Comparison of ENCODE assay signal across 25 mouse cellular contexts in genomic region chr12:52034956-52035355, GRCm38 (mm10). TPM values are rescaled to one million over a fixed set of nuclear protein-coding genes. Genes with fewer than 3 reads are reported as not detected.
"Had no signal": no experiment of that assay in that cellular context is flagged by ENCODE, and none has a peak within 500 bp of the region (broad histone marks: within the 10 kb centered on the region; RNA-seq: fewer than 3 reads in every experiment).

No protein-coding gene starts in this region.

- H3K27me3 ChIP-seq: midbrain, embryonic 12.5 days; neural tube, embryonic 12.5 days; stomach, embryonic 15.5 days had no signal

- H3K36me3 ChIP-seq: midbrain, embryonic 12.5 days; neural tube, embryonic 12.5 days; stomach, embryonic 15.5 days had no signal

- H3K9me3 ChIP-seq: megakaryocyte, embryonic 14.5 days; midbrain, embryonic 12.5 days; neural tube, embryonic 12.5 days; stomach, embryonic 15.5 days had no signal

- H3K4me3 ChIP-seq: megakaryocyte, embryonic 14.5 days; midbrain, embryonic 12.5 days; myocyte; neural tube, embryonic 12.5 days; stomach, embryonic 15.5 days had no signal

- H3K27ac ChIP-seq: liver, embryonic 14.5 days; macrophage; midbrain, embryonic 12.5 days; neural tube, embryonic 12.5 days; stomach, embryonic 15.5 days; stomach, postnatal 0 days had no signal

- H3K4me1 ChIP-seq: megakaryocyte, embryonic 14.5 days; midbrain, embryonic 12.5 days; neural tube, embryonic 12.5 days; stomach, embryonic 15.5 days had no signal

- DNase-seq: lung, adult 18-20 months; lung, embryonic 14.5 days; lung, postnatal 10 days; midbrain, embryonic 14.5 days; retina, postnatal 1 day; right cerebral cortex, adult 18-20 months; right cerebral cortex, postnatal 25 days; right cerebral cortex, postnatal 4 days; spleen, adult 18-20 months; thymus, adult 2 months; thymus, postnatal 25 days; thymus, postnatal 4 days had no signal

RNA-seq across cellular contexts. Expression of gene Gpr33, which starts 7.1 kb away (rescaled TPM):
- polyA plus RNA-seq: liver, embryonic 14.5 days; liver, embryonic 16.5 days; lung, embryonic 14.5 days; lung, embryonic 16.5 days; macrophage; midbrain, embryonic 12.5 days; midbrain, embryonic 14.5 days; midbrain, embryonic 16.5 days; myocyte; neural tube, embryonic 12.5 days; neural tube, embryonic 14.5 days; small intestine, adult 2 months; stomach, embryonic 15.5 days; stomach, postnatal 0 days had no signal
